Mouse (Mus musculus) mouse embryonic stem cell (cell line): ENCODE results near the gene Tenm3.

ENCODE experiments used
- in situ Hi-C, 2 experiments: fragments of 300-500 bp; cut with MboI; formaldehyde crosslinking; loops; 1 replicate in 1 of 2; 3 replicates in 1 of 2; pipeline ENCODE4 v1.14.3; 2019 to 2020; ENCODE audit warnings: low sequenced_read_pairs in 2 of 2, low pct_unique_long_range_greater_than_20kb in 1 of 2, mixed read lengths in 1 of 2; ENCODE audit not compliant: unreplicated experiment in 1 of 2

Tenm3 gene

GRCm38 (mm10) chr8:48456328-48457124, 387.2 kb downstream of the Tenm3 start:
- in situ Hi-C loops = no loop called here

DNA sequence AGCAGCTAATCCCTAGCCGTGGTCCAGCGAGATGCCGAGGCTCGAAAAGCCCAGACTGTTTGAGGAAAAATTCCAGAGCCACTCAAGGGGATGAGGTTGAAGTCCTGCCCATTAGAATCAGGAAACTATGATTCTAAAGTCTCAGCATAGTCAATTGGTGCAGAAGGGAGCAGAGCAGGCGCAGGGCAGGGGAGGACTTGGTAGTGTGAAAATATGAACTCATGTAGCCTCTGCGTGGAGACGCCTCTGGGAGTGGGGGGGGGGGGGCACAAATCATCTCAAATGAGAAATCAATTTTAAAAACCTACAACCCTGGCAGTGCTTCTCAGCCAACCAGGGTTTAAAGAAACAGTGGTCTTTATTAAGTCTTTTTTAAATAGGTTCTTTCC, 392.5 kb downstream of the Tenm3 start:
- in situ Hi-C loops = no loop called here

- in situ Hi-C loops = no loop called here
Observed at GRCm38 (mm10) chr8:48450397-48451246, 393.1 kb downstream of the Tenm3 start.

DNA sequence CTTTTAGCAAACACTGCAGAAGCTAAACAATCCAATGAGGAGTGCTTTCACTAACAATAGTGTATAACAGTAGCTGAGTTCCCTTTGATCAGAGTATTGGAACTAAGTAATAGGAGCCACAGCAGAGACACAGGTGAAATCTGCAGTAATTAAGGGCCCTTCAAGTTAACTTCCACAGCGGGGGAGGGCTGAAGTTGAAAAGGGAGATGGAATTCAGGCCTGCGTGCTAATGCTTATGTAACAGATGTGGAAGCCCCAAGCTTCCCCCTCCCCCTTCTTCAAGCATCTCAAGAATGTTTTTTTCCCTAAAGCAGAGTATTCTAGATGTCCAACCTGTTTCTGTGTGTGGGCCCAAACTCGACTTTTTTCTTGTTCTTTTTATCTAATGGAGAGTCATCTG, 394.1 kb downstream of the Tenm3 start:
- in situ Hi-C loops = no loop called here

GRCm38 (mm10) chr8:48445690-48446089, 398.1 kb downstream of the Tenm3 start:
- in situ Hi-C loops = no loop called here

GRCm38 (mm10) chr8:48439491-48439890, 404.3 kb downstream of the Tenm3 start:
- in situ Hi-C loops = no loop called here

GRCm38 (mm10) chr8:48437523-48438207, 406.1 kb downstream of the Tenm3 start:
- in situ Hi-C loops = no loop called here

GRCm38 (mm10) chr8:48425101-48425500, 418.6 kb downstream of the Tenm3 start:
- in situ Hi-C loops = no loop called here

DNA sequence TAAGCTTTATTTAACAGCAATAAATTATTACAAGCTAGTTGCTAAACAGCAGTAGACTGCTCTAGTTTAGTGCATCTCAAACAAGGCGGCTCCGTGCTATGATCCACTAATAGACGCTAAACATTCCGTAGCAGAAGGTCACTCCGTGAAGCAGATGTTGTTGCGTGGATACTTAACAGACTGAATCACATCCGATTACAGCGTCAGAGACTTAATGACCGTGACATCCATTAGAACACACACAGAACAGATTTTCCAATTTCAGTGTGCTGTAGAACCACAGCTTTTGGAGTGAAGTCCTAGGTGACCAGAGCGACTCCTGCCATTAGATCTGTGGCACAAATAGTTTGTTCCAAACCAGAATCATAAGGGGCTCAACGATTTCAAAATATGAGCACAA, 426.0 kb downstream of the Tenm3 start:
- in situ Hi-C loops = no loop called here

DNA sequence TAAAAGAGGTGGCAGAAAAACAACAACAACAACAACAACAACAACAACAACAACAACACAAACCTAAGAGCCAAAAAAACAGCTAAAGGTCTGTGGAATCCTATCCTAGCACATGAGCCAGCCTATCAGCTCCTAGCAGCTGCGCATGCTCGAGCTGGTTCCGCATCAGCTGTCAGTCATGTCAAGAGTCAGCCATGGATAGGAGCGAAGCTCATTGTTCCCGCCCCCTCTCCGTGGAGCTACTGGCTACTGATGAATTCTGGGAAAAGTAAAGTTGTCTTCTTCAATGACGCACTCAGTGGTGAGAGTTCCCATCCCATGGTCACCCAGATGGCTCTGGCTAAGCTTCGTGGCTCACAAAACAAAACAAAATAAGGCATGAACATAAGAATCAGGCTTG, 432.8 kb downstream of the Tenm3 start:
- in situ Hi-C loops = no loop called here

DNA sequence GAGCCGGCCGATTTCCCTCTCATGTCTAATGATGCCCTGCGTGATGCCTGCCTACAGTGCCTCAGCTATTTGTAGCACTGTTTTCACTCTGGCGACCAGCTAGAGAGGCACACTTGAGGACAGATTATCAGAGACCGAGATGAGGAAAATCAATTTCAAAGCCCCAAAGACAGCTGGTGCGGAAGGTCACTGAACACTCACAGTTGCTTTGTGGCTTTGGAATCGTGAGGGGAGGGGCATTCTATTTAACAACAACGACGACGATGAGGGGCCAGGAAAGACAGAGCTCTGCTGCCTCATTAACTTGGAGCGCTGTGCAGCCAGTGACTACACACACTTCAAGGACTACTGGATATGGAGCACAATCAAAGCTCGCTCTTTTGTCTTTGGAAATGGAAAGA, 443.2 kb downstream of the Tenm3 start:
- in situ Hi-C loops = no loop called here

GRCm38 (mm10) chr8:48385833-48386232, 457.9 kb downstream of the Tenm3 start:
- in situ Hi-C loops = no loop called here

DNA sequence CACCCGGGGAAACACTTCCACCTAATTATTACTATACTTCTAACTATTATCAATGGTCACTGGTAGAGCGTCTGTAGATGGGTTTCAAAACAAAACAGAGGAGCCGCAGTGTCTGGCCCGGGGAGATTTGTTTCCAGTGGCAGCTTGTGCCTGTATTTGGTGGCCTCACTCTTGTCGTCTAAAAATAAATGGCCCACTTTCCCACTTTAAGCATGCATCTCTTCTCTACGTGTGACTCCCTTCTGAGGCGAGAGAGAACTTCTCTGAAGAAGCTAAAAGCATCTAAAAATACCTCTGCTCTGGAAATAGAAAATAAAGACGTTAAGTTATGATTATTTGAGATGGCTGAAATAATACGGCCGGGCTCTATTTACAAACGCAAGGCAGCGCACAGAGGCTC, 463.7 kb downstream of the Tenm3 start:
- in situ Hi-C loops = no loop called here

DNA sequence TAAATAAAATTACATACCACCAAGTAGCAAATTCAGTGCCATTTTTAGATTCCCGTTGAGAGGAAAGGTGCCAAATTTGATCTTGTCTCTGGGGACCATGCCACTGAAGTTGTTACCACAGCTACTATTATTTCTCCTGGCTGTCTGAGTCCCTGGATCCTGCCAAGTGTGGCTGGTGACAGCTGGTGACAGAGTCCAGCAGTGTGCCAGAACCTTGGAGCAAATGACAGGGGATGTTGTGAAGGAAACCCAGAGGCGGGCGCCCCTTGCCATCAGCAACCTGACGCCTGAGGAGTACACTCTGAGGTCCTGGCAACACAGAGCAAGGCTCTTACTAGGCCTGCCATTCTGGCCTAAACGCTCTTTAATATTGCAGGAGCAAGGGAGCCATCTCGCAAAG, 467.0 kb downstream of the Tenm3 start:
- in situ Hi-C loops = no loop called here

DNA sequence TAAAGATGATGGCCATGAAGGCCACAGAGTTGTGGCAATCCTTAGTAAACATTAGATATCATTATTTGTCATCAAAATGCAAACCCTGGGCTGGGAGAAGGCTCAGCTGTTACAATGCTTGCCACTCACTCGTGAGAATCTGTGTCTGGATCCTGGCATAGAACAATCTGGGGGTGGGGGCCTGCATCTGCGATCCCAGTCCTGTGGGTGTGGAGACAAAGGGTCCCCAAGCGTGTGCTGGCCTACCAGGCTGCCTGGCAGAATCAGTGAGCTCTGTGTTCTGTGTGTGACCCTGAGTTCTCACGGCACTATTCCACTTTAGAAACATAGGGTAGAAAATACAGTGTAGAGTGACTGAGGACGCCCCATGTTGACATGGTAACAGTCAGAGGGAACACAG, 468.6 kb downstream of the Tenm3 start:
- in situ Hi-C loops = no loop called here

- in situ Hi-C loops = no loop called here
Observed at GRCm38 (mm10) chr8:48373404-48373803, 470.3 kb downstream of the Tenm3 start.

GRCm38 (mm10) chr8:48367164-48367563, 476.6 kb downstream of the Tenm3 start:
- in situ Hi-C loops = no loop called here

- in situ Hi-C loops = no loop called here
Observed at GRCm38 (mm10) chr8:48356849-48357248, 486.9 kb downstream of the Tenm3 start.

GRCm38 (mm10) chr8:48353458-48353857, 490.3 kb downstream of the Tenm3 start:
- in situ Hi-C loops = no loop called here
